Mouse (Mus musculus) MEL (cell line): Measurements from ENCODE around the gene Clk3. TPM values are rescaled to one million over a fixed set of nuclear protein-coding genes. Genes with fewer than 3 reads are reported as not detected.

Source experiments
- DNase-seq: peaks from one replicate; pipeline ENCODE4 v3.0.0; 2011; ENCODE audit warnings: low read depth, low spot score
- H3K27ac ChIP-seq: 2 replicates; pipeline ENCODE4 v1.5.1; 2012; ENCODE audit warnings: low read depth, mild to moderate bottlenecking, control low read depth, low read length, moderate library complexity; ENCODE audit not compliant: control insufficient read depth
- H3K27me3 ChIP-seq, 2 experiments: fragments of 150-350 bp in 1 of 2; sonication (generic) in 1 of 2; 2 replicates each; pipeline ENCODE4 v1.6.1; 2012; ENCODE audit warnings: low read length in 2 of 2, mild to moderate bottlenecking in 2 of 2, improper control_type of control experiment in 1 of 2, moderate library complexity in 1 of 2; ENCODE audit not compliant: insufficient read depth in 2 of 2, control insufficient read depth in 1 of 2
- H3K36me3 ChIP-seq, 2 experiments: 2 replicates each; pipeline ENCODE4 v1.6.1; 2012 to 2014; ENCODE audit warnings: low read length in 2 of 2, improper control_type of control experiment in 1 of 2, inconsistent platforms in 1 of 2, mild to moderate bottlenecking in 1 of 2; ENCODE audit not compliant: insufficient read depth in 2 of 2, control insufficient read depth in 1 of 2
- H3K4me1 ChIP-seq, 2 experiments: fragments of 150-350 bp in 1 of 2; sonication (generic) in 1 of 2; 2 replicates each; pipeline ENCODE4 v1.6.1; 2012; ENCODE audit warnings: low read length in 2 of 2, improper control_type of control experiment in 1 of 2, mild to moderate bottlenecking in 1 of 2; ENCODE audit not compliant: insufficient read depth in 2 of 2, control insufficient read depth in 1 of 2
- H3K4me3 ChIP-seq, 2 experiments: fragments of 150-350 bp in 1 of 2; sonication (generic) in 1 of 2; 2 replicates each; pipeline ENCODE4 v1.5.1; 2012; ENCODE audit warnings: low read depth in 2 of 2, low read length in 2 of 2, mild to moderate bottlenecking in 2 of 2, moderate library complexity in 2 of 2, control low read depth in 1 of 2, improper control_type of control experiment in 1 of 2; ENCODE audit not compliant: control insufficient read depth in 1 of 2, insufficient read depth in 1 of 2
- H3K79me2 ChIP-seq: 2 replicates; pipeline ENCODE4 v1.6.1; 2012; ENCODE audit warnings: mild to moderate bottlenecking, low read length, moderate library complexity; ENCODE audit not compliant: control insufficient read depth, poor library complexity, insufficient read depth
- H3K9ac ChIP-seq: 2 replicates; pipeline ENCODE4 v1.6.1; 2012; ENCODE audit warnings: low read depth, mild to moderate bottlenecking, control low read depth, low read length, moderate library complexity; ENCODE audit not compliant: control insufficient read depth, poor library complexity, severe bottlenecking
- H3K9me3 ChIP-seq: fragments of 150-350 bp; sonication (generic); replicated peaks from 2 replicates; pipeline ENCODE4 v1.6.1; 2012; ENCODE audit warnings: mild to moderate bottlenecking, low read length, improper control_type of control experiment, moderate library complexity; ENCODE audit not compliant: insufficient read depth
- BHLHE40 ChIP-seq: IDR thresholded peaks from 2 replicates; pipeline ENCODE4 v1.6.1; 2012; ENCODE audit warnings: low read depth, mild to moderate bottlenecking, inconsistent platforms, low read length, improper control_type of control experiment, borderline replicate concordance
- CHD1 ChIP-seq: IDR thresholded peaks from 2 replicates; pipeline ENCODE4 v1.6.1; 2012; ENCODE audit warnings: low read depth, mild to moderate bottlenecking, inconsistent platforms, low read length, improper control_type of control experiment
- CTCF ChIP-seq, 3 experiments: IDR thresholded peaks in 2 of 3; conservative IDR thresholded peaks in 1 of 3; 2 replicates each; pipeline ENCODE4 v1.5.1; 2011 to 2012; ENCODE audit warnings: low read length in 3 of 3, low read depth in 2 of 3, mild to moderate bottlenecking in 2 of 3, improper control_type of control experiment in 1 of 3, inconsistent platforms in 1 of 3, mixed read lengths in 1 of 3, moderate library complexity in 1 of 3; ENCODE audit not compliant: control insufficient read depth in 1 of 3, insufficient read depth in 1 of 3, poor library complexity in 1 of 3, severe bottlenecking in 1 of 3
- ELF1 ChIP-seq: IDR thresholded peaks from 2 replicates; pipeline ENCODE4 v1.6.1; 2014; ENCODE audit warnings: low read depth, mild to moderate bottlenecking, inconsistent platforms, low read length, improper control_type of control experiment, moderate library complexity
- GABPA ChIP-seq: IDR thresholded peaks from 2 replicates; pipeline ENCODE4 v1.6.1; 2012; ENCODE audit warnings: low read depth, mild to moderate bottlenecking, inconsistent platforms, low read length, improper control_type of control experiment, moderate library complexity
- HCFC1 ChIP-seq: IDR thresholded peaks from 2 replicates; pipeline ENCODE4 v1.6.1; 2012; ENCODE audit warnings: low read depth, mild to moderate bottlenecking, inconsistent platforms, low read length, improper control_type of control experiment, moderate library complexity
- JUND ChIP-seq: IDR thresholded peaks from 2 replicates; pipeline ENCODE4 v1.6.1; 2011; ENCODE audit warnings: low read depth, mild to moderate bottlenecking, improper control_type of control experiment, low read length
- KAT2A ChIP-seq: conservative IDR thresholded peaks from 2 replicates; pipeline ENCODE4 v1.6.1; 2012; ENCODE audit warnings: low read depth, low read length, improper control_type of control experiment, inconsistent platforms
- MAFK ChIP-seq: IDR thresholded peaks from 2 replicates; pipeline ENCODE4 v1.6.1; 2011; ENCODE audit warnings: low read depth, mild to moderate bottlenecking, low read length, improper control_type of control experiment, borderline replicate concordance
- MXI1 ChIP-seq: IDR thresholded peaks from 2 replicates; pipeline ENCODE4 v1.6.1; 2011; ENCODE audit warnings: mild to moderate bottlenecking, low read depth, low read length, improper control_type of control experiment
- POLR2AphosphoS2 ChIP-seq: IDR thresholded peaks from 2 replicates; pipeline ENCODE4 v1.6.1; 2011; ENCODE audit warnings: low read length, improper control_type of control experiment
- POLR2AphosphoS5 ChIP-seq: IDR thresholded peaks from 2 replicates; pipeline ENCODE4 v1.6.1; 2012; ENCODE audit warnings: low read depth, borderline replicate concordance, mild to moderate bottlenecking, inconsistent platforms, low read length, moderate library complexity, mixed read lengths
- USF1 ChIP-seq: IDR thresholded peaks from 2 replicates; pipeline ENCODE4 v1.6.1; 2014; ENCODE audit warnings: low read depth, mild to moderate bottlenecking, inconsistent platforms, low read length, improper control_type of control experiment, moderate library complexity
- ZC3H11A ChIP-seq: IDR thresholded peaks from 2 replicates; pipeline ENCODE4 v1.6.1; 2012; ENCODE audit warnings: low read depth, mild to moderate bottlenecking, inconsistent platforms, low read length, improper control_type of control experiment
- polyA plus RNA-seq, 2 experiments: library from polyadenylated mRNA; stranded (reverse) in 1 of 2; unstranded in 1 of 2; fragments of >175 nt in 1 of 2; fragments of >200 nt in 1 of 2; gene quantifications; 2 replicates each; pipeline versions ENCODE4 v1.2.1 to v1.2.4; 2012; ENCODE audit warnings: low replicate concordance in 2 of 2, low read depth in 1 of 2; ENCODE audit not compliant: insufficient read length in 2 of 2, insufficient read depth in 1 of 2, missing spikeins in 1 of 2
- total RNA-seq: library from RNA; depleted of rRNA; stranded (reverse); fragments of 300-350 nt; gene quantifications from 2 replicates; pipeline ENCODE4 v1.2.3, GENCODE M21; 2012

Gene Clk3
- total and polyA plus RNA-seq, 3 experiments, result 31.2 to 65.6 TPM; not detected in 1

DNA sequence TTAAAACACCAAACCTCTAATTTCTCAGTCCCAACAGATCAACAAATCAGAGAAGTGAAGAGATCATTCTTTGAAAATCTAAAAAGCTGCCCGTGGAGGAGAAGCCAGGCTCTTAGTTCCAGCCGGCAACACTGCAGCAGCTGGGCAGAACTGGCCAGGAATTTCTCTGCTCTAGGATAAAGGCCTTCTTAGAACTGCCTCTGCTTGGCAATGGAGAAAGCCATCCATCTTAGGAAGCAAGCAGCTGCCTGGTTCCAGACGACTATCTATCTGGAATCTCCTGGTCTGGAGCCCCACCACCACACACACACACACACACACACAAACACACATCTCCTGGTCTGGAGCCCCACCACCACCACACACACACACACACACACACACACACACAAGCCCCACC, 49.2 kb upstream of the Clk3 start:
- H3K79me2 ChIP-seq, result no peaks in the 10 kb centered on the region
- H3K9ac ChIP-seq, result no peak overlapping the region
- H3K36me3 ChIP-seq, result no peaks in the 10 kb centered on the region
- H3K9me3 ChIP-seq, result no peaks in the 10 kb centered on the region
- TF ChIP-seq CTCF (IDR thresholded peaks at IDR 0.05 in 2 of 3, conservative IDR thresholded peaks at IDR 0.05 in 1 of 3; ENCODE audit: control insufficient read depth in 1 of 3, insufficient read depth in 1 of 3, low read depth in 2 of 3, low read length in 3 of 3, poor library complexity in 1 of 3, severe bottlenecking in 1 of 3) (no peak), MXI1 (no peak), ZC3H11A (no peak), POLR2AphosphoS2 (no peak)
- no peaks in the 10 kb centered on the region for H3K27me3 ChIP-seq
- H3K27ac ChIP-seq, result no peak overlapping the region
- no peak for DNase-seq
- H3K4me1 ChIP-seq, result no peaks in the 10 kb centered on the region
- H3K4me3 ChIP-seq, result no peak overlapping the region

- Histone ChIP-seq H3K36me3 (no peaks in the 10 kb centered on the region), H3K4me1 (no peaks in the 10 kb centered on the region), H3K27ac (no peak overlapping the region), H3K9me3 (no peaks in the 10 kb centered on the region), H3K79me2 (no peaks in the 10 kb centered on the region), H3K27me3 (no peaks in the 10 kb centered on the region), H3K4me3 (no peak overlapping the region), H3K9ac (no peak overlapping the region)
- DNase-seq, result no peak
- TF ChIP-seq USF1 (no peak), HCFC1 (no peak), POLR2AphosphoS2 (no peak), BHLHE40 (no peak), POLR2AphosphoS5 (no peak), CHD1 (no peak), MXI1 (no peak), ELF1 (no peak), GABPA (no peak), KAT2A (no peak), JUND (no peak), ZC3H11A (no peak), MAFK (no peak)
Observed at GRCm38 (mm10) chr9:57814014-57814413, 48.4 kb upstream of the Clk3 start.
